Mouse (Mus musculus): ENCODE results near the gene Rimklb. TPM values are rescaled to one million over a fixed set of nuclear protein-coding genes. Genes with fewer than 3 reads are reported as not detected.
"Not testable (repeated sequence)": the region's sequence is repeated elsewhere in the genome, so short reads cannot be mapped to it uniquely, and the experiment has no call there.

Rimklb gene
- polyA plus RNA-seq, 1 experiment from 2014 or later, result 120 TPM

- Histone ChIP-seq H3K27ac (no peak overlapping the region), H3K4me2 (no peak overlapping the region), H3K4me1 (peaks cover 42% of the 10 kb centered on the region), H3K36me3 (replicated peaks) (no peaks in the 10 kb centered on the region), H3K27me3 (replicated peaks) (no peaks in the 10 kb centered on the region), H3K9me3 (no peaks in the 10 kb centered on the region), H3K4me3 (no peak overlapping the region), H3K9ac (no peak overlapping the region)
- 16% methylated on average over 6 of the region's 6 CpGs for WGBS
- no peak for ATAC-seq (replicated peaks)
Observed at GRCm38 (mm10) chr6:122492479-122492878, 6.1 kb downstream of the Rimklb start.

DNA sequence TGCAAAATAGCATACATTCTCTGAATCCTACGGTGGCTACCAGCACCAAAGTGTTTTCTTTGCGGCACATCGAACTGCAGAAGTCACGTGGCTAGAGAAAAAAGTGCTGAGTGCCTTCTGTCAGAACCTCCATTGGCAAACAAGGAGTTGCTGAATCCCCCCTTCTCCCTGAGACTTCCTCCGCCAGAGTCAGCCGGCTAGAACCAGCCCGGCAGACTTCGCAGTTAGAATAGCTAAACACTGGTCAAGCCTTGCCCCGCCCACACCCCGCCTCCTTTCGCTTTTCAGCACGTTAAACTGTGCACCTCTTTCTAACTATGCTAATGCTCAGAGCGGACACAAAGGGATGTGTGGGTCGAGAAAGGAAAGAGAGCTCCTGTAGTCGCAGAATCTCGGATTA lies 7.0 kb downstream of the Rimklb start:
- H3K9ac ChIP-seq, result peak overlapping the region; percentile 38
- H3K27ac ChIP-seq, result peak overlapping the region; percentile 79
- H3K4me1 ChIP-seq, result peaks cover 37% of the 10 kb centered on the region
- peak overlapping the region; percentile 71 for H3K4me2 ChIP-seq
- no peaks in the 10 kb centered on the region for H3K36me3 ChIP-seq (replicated peaks)
- H3K9me3 ChIP-seq, result no peaks in the 10 kb centered on the region
- H3K27me3 ChIP-seq (replicated peaks), result no peaks in the 10 kb centered on the region
- peak; percentile 70 for ATAC-seq (replicated peaks)
- H3K4me3 ChIP-seq, result peak overlapping the region; percentile 40
- WGBS, result under 1% methylated on average over 16 of the region's 16 CpGs

DNA sequence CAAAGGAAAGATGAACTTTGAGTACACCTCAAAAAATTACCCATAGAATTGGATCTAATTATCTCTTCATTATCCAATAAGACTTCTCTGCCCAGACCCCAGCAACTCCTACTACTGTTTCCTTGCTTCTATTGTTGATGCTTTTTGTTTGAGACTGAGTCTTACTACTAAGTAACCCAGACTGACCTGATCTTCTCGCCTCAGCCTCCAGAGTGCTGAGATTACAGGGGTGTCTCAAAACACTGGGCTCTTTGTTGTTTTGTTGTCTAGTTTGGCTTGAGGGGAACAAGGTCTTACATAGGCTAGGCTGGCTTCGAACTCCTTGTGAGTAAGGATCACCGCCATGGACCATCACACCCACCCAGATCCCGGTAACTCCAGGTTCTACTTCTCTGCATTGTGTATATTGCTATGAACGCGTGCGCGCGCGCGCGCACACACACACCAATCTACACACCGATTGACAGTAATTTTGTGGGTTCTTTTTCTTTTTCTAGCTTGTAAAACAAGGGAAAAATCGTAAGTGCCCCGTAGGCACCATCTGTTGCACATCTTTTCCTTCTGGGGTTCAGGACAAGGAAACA lies 7.5 kb downstream of the Rimklb start:
- 28% methylated on average over 15 of the region's 15 CpGs for WGBS
- Histone ChIP-seq H3K9me3 (no peaks in the 10 kb centered on the region), H3K9ac (peak overlapping the region; percentile 38), H3K4me3 (peak overlapping the region; percentile 40), H3K4me1 (peaks cover 36% of the 10 kb centered on the region), H3K4me2 (peak overlapping the region; percentile 71), H3K27me3 (replicated peaks) (no peaks in the 10 kb centered on the region), H3K27ac (peak overlapping the region; percentile 79), H3K36me3 (replicated peaks) (no peaks in the 10 kb centered on the region)
- no peak for ATAC-seq (replicated peaks)

DNA sequence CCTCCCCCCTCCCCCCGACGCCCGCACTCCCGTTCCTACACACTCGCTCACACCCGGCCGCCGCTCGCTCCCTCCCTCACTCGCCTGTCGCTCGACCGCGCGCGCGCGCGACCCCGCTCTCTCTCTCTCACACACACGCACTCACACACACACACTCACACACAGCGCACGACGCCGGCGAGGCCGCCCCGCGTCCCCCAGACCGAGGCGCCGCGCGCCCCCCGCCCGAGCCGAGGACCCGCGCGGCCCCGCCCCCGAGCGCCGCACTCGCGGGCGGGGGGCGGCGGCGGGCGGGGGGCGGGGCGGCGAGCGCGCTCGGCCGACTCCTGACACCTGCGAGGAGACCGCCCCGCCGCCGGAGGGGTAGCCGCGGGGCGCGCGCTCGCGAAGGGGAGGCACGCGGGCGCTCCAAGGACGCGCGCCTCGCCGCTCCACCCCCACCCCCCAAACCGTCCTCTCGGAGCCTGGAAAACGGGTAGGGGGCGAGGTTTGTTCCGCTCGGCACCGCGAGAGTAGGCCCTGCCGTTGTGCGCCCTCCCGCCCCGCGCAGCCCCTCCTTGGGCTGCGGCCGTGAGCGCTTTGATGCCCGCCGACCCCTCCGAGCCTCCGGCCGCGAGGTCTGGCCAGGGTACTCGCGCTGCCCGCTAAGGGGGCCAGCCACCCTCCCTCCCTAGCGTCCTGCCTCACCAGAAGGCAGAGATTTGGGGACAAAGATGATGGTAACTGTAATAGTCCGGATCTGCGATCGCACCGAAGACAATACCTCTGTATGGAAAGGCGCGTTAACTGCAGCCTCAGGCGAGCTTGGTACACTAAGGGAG lies 12.1 kb downstream of the Rimklb start:
- peak overlapping the region; percentile 61 for H3K4me2 ChIP-seq
- H3K36me3 ChIP-seq (replicated peaks), result no peaks in the 10 kb centered on the region
- no peaks in the 10 kb centered on the region for H3K27me3 ChIP-seq (replicated peaks)
- peaks cover 34% of the 10 kb centered on the region for H3K4me1 ChIP-seq
- ATAC-seq (replicated peaks), result peak; percentile 95
- under 1% methylated on average over 78 of the region's 111 CpGs for WGBS
- peak overlapping the region; percentile 92 for H3K9ac ChIP-seq
- H3K4me3 ChIP-seq, result peak overlapping the region; percentile 72
- H3K9me3 ChIP-seq, result no peaks in the 10 kb centered on the region
- peak overlapping the region; percentile 98 for H3K27ac ChIP-seq

GRCm38 (mm10) chr6:122485401-122486296 lies 12.9 kb downstream of the Rimklb start:
- Histone ChIP-seq H3K27me3 (replicated peaks) (no peaks in the 10 kb centered on the region), H3K9me3 (no peaks in the 10 kb centered on the region), H3K4me1 (peaks cover 31% of the 10 kb centered on the region), H3K36me3 (replicated peaks) (no peaks in the 10 kb centered on the region), H3K4me2 (peak overlapping the region; percentile 61), H3K9ac (peak overlapping the region; percentile 92), H3K27ac (peak overlapping the region; percentile 98), H3K4me3 (peak overlapping the region; percentile 72)
- whole genome bisulfite sequencing, result 1% methylated on average over 57 of the region's 91 CpGs
- peak; percentile 77 for ATAC-seq (replicated peaks)

GRCm38 (mm10) chr6:122478062-122478461 lies 20.5 kb downstream of the Rimklb start:
- whole genome bisulfite sequencing, result 87% methylated on average over 3 of the region's 3 CpGs
- Histone ChIP-seq H3K36me3 (replicated peaks) (no peaks in the 10 kb centered on the region), H3K27me3 (replicated peaks) (no peaks in the 10 kb centered on the region), H3K27ac (no peak overlapping the region), H3K4me2 (no peak overlapping the region), H3K9ac (no peak overlapping the region), H3K4me1 (peaks cover 21% of the 10 kb centered on the region), H3K9me3 (no peaks in the 10 kb centered on the region), H3K4me3 (no peak overlapping the region)
- ATAC-seq (replicated peaks), result no peak

GRCm38 (mm10) chr6:122471461-122471860 lies 27.1 kb downstream of the Rimklb start:
- not testable (repeated sequence) for H3K27ac ChIP-seq; H3K4me3 ChIP-seq; ATAC-seq (replicated peaks); H3K27me3 ChIP-seq (replicated peaks); H3K4me2 ChIP-seq; H3K4me1 ChIP-seq; H3K9me3 ChIP-seq; H3K9ac ChIP-seq
- WGBS, result 90% methylated on average over 3 of the region's 3 CpGs
- H3K36me3 ChIP-seq (replicated peaks), result peaks cover 38% of the 10 kb centered on the region

- H3K4me2 ChIP-seq, result no peak overlapping the region
- ATAC-seq (replicated peaks), result no peak
- H3K9ac ChIP-seq, result no peak overlapping the region
- H3K4me1 ChIP-seq, result 0 out of 2 replicates have a peak, but pooled peaks cover 4% of the 10 kb centered on the region
- H3K36me3 ChIP-seq (replicated peaks), result peaks cover 46% of the 10 kb centered on the region
- H3K9me3 ChIP-seq, result no peaks in the 10 kb centered on the region
- no peak overlapping the region for H3K27ac ChIP-seq
- no peak overlapping the region for H3K4me3 ChIP-seq
- no peaks in the 10 kb centered on the region for H3K27me3 ChIP-seq (replicated peaks)
- 93% methylated on average over 2 of the region's 2 CpGs for WGBS
Observed at GRCm38 (mm10) chr6:122470240-122470639, 28.3 kb downstream of the Rimklb start.

GRCm38 (mm10) chr6:122469030-122469640 lies 29.4 kb downstream of the Rimklb start:
- Histone ChIP-seq H3K4me2 (no peak overlapping the region), H3K4me1 (0 out of 2 replicates have a peak, but pooled peaks cover 4% of the 10 kb centered on the region), H3K4me3 (no peak overlapping the region), H3K9me3 (no peaks in the 10 kb centered on the region), H3K9ac (no peak overlapping the region), H3K36me3 (replicated peaks) (peaks cover 46% of the 10 kb centered on the region), H3K27me3 (replicated peaks) (no peaks in the 10 kb centered on the region), H3K27ac (no peak overlapping the region)
- no peak for ATAC-seq (replicated peaks)
- 94% methylated on average over 15 of the region's 15 CpGs for WGBS

GRCm38 (mm10) chr6:122466092-122466713 lies 32.4 kb downstream of the Rimklb start:
- H3K4me3 ChIP-seq, result no peak overlapping the region
- H3K4me2 ChIP-seq, result no peak overlapping the region
- no peak overlapping the region for H3K9ac ChIP-seq
- H3K36me3 ChIP-seq (replicated peaks), result peaks cover 44% of the 10 kb centered on the region
- H3K27me3 ChIP-seq (replicated peaks), result no peaks in the 10 kb centered on the region
- H3K4me1 ChIP-seq, result 0 out of 2 replicates have a peak, but pooled peaks cover 4% of the 10 kb centered on the region
- no peaks in the 10 kb centered on the region for H3K9me3 ChIP-seq
- no peak overlapping the region for H3K27ac ChIP-seq
- peak; percentile 39; the same call in 1 of the 2 replicates for ATAC-seq (replicated peaks)
- 57% methylated on average over 3 of the region's 3 CpGs for WGBS

- H3K27me3 ChIP-seq (replicated peaks), result no peaks in the 10 kb centered on the region
- H3K9ac ChIP-seq, result no peak overlapping the region
- H3K4me2 ChIP-seq, result no peak overlapping the region
- no peaks in the 10 kb centered on the region for H3K9me3 ChIP-seq
- H3K4me1 ChIP-seq, result no peaks in the 10 kb centered on the region
- ATAC-seq (replicated peaks), result no peak
- no peak overlapping the region for H3K4me3 ChIP-seq
- WGBS, result 96% methylated on average over 8 of the region's 8 CpGs
- peaks cover 43% of the 10 kb centered on the region for H3K36me3 ChIP-seq (replicated peaks)
- H3K27ac ChIP-seq, result no peak overlapping the region
Observed at GRCm38 (mm10) chr6:122458946-122459693, 39.4 kb downstream of the Rimklb start.

Data from midbrain, embryonic 15.5 days (tissue).